Mouse (Mus musculus) spleen, adult 18-20 months (tissue): Measurements from ENCODE around the gene Kap.
A peak's percentile ranks its signal among the peaks of the same experiment; 100 is the strongest.
"Not testable (repeated sequence)": the region's sequence is repeated elsewhere in the genome, so short reads cannot be mapped to it uniquely, and the experiment has no call there.

ENCODE experiments used
- DNase-seq, 2 experiments: peaks; one replicate each; pipeline ENCODE4 v3.0.0; 2022; ENCODE audit warnings: mixed read lengths in 2 of 2

Gene Kap

GRCm38 (mm10) chr6:133853526-133853925 is at the start of gene Kap:
Gene Kap (minus strand): TSS chr6:133853762.
- no peak for DNase-seq

DNA sequence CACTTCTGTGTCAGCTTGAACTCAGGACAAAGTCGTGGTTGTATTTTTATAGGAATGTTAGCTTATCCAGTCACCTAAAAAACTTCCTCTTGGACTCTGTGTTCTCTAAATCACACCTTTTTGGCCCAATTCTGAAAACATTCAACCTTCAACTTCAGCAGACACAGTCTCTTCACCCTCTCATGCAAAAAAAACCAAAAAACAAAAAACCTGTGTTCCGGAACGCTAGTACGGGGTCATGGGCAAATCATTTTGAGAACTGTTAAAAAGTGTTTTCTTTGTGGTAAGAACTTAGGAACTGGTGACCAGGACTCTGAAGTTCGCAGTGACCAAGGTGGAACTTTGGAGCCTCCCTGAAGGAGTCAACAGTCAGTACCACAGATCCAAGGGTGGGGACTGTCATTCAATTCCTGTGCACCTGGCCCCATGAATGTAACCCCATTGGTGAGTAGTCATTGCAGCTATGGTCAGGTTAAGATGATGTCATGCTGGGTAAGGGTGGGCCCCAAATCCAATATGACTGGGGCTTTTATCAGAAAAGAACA is 32.4 kb upstream of the Kap start:
- no peak for DNase-seq

DNA sequence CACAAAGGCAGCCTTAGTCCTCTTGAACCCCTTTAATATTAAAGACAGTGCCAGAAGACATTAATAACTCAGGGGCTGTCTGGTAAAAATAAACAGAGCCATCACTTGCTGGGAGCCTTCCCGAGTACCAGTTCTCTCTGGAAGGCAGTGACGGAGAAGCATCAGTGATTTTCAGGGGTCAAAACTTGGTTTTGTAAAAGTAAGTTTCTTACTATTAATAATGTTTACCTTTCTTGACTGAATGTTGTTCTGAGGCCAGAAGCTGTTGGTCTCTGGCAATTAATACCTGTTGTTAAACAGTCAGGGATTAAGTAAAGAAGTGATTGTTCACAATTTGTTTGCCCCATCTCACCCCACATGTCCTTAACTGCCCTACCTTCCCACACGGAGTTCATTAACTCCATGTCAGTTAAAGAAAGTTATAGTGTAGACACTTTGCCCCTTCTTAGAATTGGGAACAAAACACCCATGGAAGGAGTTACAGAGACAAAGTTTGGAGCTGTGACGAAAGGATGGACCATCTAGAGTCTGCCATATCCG is 30.0 kb upstream of the Kap start:
- no peak for DNase-seq

- peak in 1 of 2 experiments; percentile 24 for DNase-seq
Measured at GRCm38 (mm10) chr6:133875906-133876462, 22.4 kb upstream of the Kap start.

GRCm38 (mm10) chr6:133872667-133873066 is 19.1 kb upstream of the Kap start:
- DNase-seq: no peak

GRCm38 (mm10) chr6:133871131-133871530 is 17.6 kb upstream of the Kap start:
- DNase-seq: no peak

DNA sequence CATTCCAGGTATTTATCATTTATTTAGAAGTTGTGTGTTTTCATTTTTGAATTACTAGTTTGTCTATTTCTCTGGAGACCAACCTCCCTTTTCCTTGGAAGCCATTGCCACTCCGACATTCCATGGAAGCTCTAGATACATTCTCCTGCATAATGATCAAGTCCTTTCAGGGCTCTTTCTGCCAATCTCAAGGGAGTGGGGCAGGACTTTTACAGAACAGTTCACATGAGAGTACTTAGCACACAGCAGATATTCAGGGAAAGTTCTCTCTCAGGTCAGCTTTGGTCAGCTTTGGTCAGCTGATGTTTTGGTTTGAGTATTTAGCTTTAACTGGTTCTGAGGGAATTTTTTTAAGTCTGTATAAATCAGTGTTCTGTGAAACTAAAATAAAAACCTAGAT is 14.8 kb upstream of the Kap start:
- no peak for DNase-seq

DNA sequence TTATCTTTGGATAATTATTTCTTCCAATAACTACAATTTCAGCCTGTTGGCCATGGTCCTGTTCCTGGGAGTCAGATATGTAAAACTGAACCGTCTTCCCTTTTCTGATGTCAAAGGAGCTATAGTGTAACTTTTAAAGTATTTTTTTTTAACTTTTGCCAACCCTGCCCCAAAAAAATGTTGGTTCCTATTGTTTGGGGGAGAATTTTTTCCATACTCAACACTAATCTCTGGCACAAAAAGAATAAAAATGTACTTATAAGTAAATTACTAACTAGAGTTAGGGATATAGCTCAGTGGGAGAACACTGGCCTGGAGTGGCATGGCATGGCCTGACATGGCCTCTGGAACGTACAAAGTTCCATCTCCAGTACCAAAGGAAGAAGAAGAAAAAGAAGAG is 2.3 kb upstream of the Kap start:
- no peak for DNase-seq

DNA sequence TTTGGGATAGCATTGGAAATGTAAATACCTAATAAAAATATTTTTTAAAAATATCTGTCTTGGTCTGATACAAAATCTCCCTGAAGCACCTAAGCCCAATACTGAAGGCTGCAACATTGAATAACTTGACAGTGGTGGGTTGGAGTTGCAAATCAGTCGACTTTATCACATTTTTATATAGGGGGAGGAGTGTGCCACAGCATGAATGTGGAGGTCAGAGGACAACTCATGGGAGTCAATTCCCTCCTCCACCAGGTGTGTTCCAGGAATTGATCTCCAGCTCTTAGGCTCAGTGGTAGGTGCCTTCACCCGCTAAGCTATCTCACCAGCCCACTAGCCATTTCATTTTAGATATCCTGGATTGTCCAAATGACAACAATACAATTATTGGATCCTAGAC is 4.2 kb downstream of the Kap start:
- no peak for DNase-seq

GRCm38 (mm10) chr6:133848861-133849260 is 4.7 kb downstream of the Kap start:
- not testable (repeated sequence) for DNase-seq

DNA sequence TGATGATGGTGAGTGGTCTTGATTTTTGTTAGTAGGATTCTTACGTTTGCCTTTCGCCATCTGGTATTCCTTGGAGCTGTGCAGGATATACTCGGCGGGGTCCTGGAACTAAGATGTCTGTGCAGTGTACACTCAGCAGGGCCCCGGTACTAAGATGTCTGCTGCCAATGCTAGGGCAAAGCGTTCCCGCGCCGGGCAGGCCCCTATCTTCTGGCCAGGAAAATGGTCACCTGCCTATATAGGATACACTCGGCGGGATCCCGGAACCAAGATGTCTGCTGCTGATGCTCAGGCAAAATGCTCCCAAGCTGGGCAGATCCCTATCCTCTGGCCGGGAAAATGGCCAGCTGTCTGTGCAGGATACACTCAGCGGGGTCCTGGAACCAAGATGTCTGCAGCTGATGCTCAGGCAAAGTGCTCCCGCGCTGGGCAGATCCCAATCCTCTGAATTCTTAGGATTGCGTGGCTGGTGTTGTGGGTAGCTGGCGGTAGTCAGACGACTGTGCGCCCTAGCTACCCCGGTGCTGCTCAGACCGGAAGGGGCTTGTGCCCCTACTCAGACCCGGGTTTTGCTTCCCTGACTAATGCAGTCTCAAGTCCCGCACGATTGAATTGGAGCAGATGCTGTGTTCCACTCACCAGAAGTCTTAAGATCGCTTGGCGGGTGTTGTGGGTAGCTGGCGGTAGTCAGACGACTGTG is 15.1 kb downstream of the Kap start:
- not testable (repeated sequence) for DNase-seq

DNA sequence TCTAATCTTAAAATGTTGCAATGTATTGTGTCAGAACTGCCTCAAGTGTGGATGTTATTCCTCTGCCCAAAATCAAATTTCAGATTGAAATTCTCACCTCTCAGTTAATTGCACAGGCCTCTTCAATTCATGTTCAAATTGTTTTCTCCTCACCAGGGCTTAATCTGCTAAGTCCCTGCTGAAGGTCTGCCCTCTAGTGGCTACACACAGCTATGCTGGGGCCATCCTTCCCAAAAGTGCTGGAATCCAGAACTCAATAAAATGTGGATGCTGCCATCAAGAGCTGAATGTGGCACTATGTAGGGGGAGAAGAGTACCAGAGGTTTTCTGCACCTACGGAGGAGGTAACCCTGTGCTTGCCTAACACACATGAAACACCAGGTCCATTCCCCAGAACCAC is 41.2 kb downstream of the Kap start:
- no peak for DNase-seq
